Mouse (Mus musculus) cortical plate, adult 2 months (tissue): ENCODE data around the gene Ubtd2. TPM values are rescaled to one million over a fixed set of nuclear protein-coding genes. Genes with fewer than 3 reads are reported as not detected.
"Not testable (repeated sequence)": the region's sequence is repeated elsewhere in the genome, so short reads cannot be mapped to it uniquely, and the experiment has no call there.

Experiments used
- H3K27ac ChIP-seq: fragments of 200-500 bp; 2 replicates; pipeline ENCODE4 v1.5.1; 2012; ENCODE audit warnings: low read length, control low read depth, inconsistent platforms; ENCODE audit not compliant: insufficient read depth
- H3K4me1 ChIP-seq: fragments of 200-500 bp; 2 replicates; pipeline ENCODE4 v1.6.1; 2011; ENCODE audit warnings: low read length; ENCODE audit not compliant: control insufficient read depth, insufficient read depth
- H3K4me3 ChIP-seq: fragments of 200-500 bp; 2 replicates; pipeline ENCODE4 v1.5.1; 2011; ENCODE audit warnings: mild to moderate bottlenecking, low read length, control low read depth; ENCODE audit not compliant: insufficient read depth
- CTCF ChIP-seq: fragments of 200-500 bp; IDR thresholded peaks from 2 replicates; pipeline ENCODE4 v1.5.1; 2011; ENCODE audit warnings: mild to moderate bottlenecking, control low read depth, low read length; ENCODE audit not compliant: insufficient read depth; ENCODE audit errors: extremely low read depth
- POLR2A ChIP-seq: fragments of 200-500 bp; IDR thresholded peaks from 2 replicates; pipeline ENCODE4 v1.6.1; 2011; ENCODE audit warnings: mild to moderate bottlenecking, low read length, control low read depth; ENCODE audit not compliant: insufficient read depth; ENCODE audit errors: extremely low read depth
- polyA plus RNA-seq: library from polyadenylated mRNA; depleted of rRNA; stranded (reverse); fragments of >200 nt; gene quantifications from 2 replicates; pipeline ENCODE4 v1.2.3, GENCODE M21; 2012

The Ubtd2 gene
- polyA plus RNA-seq, 1 experiment, result 31.8 TPM

GRCm38 (mm10) chr11:32488808-32489670, 33.9 kb downstream of the Ubtd2 start:
- TF ChIP-seq CTCF (no peak), POLR2A (no peak)
- Histone ChIP-seq H3K27ac (no peak overlapping the region), H3K4me1 (peaks cover 1% of the 10 kb centered on the region; the same call in 1 of the 2 replicates), H3K4me3 (no peak overlapping the region)

GRCm38 (mm10) chr11:32491079-32491478, 35.9 kb downstream of the Ubtd2 start:
- TF ChIP-seq POLR2A (no peak), CTCF (no peak)
- H3K4me1 ChIP-seq, result peaks cover 3% of the 10 kb centered on the region; the same call in 1 of the 2 replicates
- no peak overlapping the region for H3K4me3 ChIP-seq
- H3K27ac ChIP-seq, result no peak overlapping the region

- TF ChIP-seq CTCF (no peak), POLR2A (no peak)
- Histone ChIP-seq H3K4me1 (peaks cover 1% of the 10 kb centered on the region; the same call in 1 of the 2 replicates), H3K27ac (no peak overlapping the region), H3K4me3 (no peak overlapping the region)
These were observed 38.1 kb downstream of the Ubtd2 start for GRCm38 (mm10) chr11:32493312-32493711.

- TF ChIP-seq POLR2A (no peak), CTCF (no peak)
- Histone ChIP-seq H3K27ac (no peak overlapping the region), H3K4me3 (no peak overlapping the region)
These were observed 40.1 kb downstream of the Ubtd2 start for GRCm38 (mm10) chr11:32495283-32495682.

GRCm38 (mm10) chr11:32498757-32499535, 43.8 kb downstream of the Ubtd2 start:
- TF ChIP-seq POLR2A, result no peak
- TF ChIP-seq CTCF, result no peak
- peaks cover 1% of the 10 kb centered on the region; the same call in 1 of the 2 replicates for H3K4me1 ChIP-seq
- H3K4me3 ChIP-seq, result no peak overlapping the region
- H3K27ac ChIP-seq, result no peak overlapping the region

More at GRCm38 (mm10) chr11:32495283-32495682, 40.1 kb downstream of the Ubtd2 start:
- H3K4me1 ChIP-seq, result peaks cover 1% of the 10 kb centered on the region; the same call in 1 of the 2 replicates

GRCm38 (mm10) chr11:32499931-32500330, 44.8 kb downstream of the Ubtd2 start:
- no peak overlapping the region for H3K27ac ChIP-seq
- peak; percentile 25; the same call in 1 of the 2 replicates for TF ChIP-seq CTCF
- no peak for TF ChIP-seq POLR2A
- peaks cover 1% of the 10 kb centered on the region; the same call in 1 of the 2 replicates for H3K4me1 ChIP-seq
- no peak overlapping the region for H3K4me3 ChIP-seq

- TF ChIP-seq POLR2A, result no peak
- no peak for TF ChIP-seq CTCF
These were observed 48.5 kb downstream of the Ubtd2 start for GRCm38 (mm10) chr11:32503711-32504110.

GRCm38 (mm10) chr11:32505091-32505739, 50.0 kb downstream of the Ubtd2 start:
- TF ChIP-seq CTCF (no peak), POLR2A (no peak)
- peaks cover 4% of the 10 kb centered on the region; the same call in 1 of the 2 replicates for H3K4me1 ChIP-seq
- H3K4me3 ChIP-seq, result no peak overlapping the region
- peak overlapping the region; percentile 53; the same call in 1 of the 2 replicates for H3K27ac ChIP-seq

More at GRCm38 (mm10) chr11:32503711-32504110, 48.5 kb downstream of the Ubtd2 start:
- no peak overlapping the region for H3K4me3 ChIP-seq
- H3K4me1 ChIP-seq, result peaks cover 4% of the 10 kb centered on the region; the same call in 1 of the 2 replicates
- no peak overlapping the region for H3K27ac ChIP-seq

GRCm38 (mm10) chr11:32510930-32511329, 55.8 kb downstream of the Ubtd2 start:
- no peak for TF ChIP-seq POLR2A
- TF ChIP-seq CTCF, result no peak
- Histone ChIP-seq H3K4me1 (no peaks in the 10 kb centered on the region), H3K27ac (no peak overlapping the region), H3K4me3 (no peak overlapping the region)

- H3K4me3 ChIP-seq, H3K27ac ChIP-seq, H3K4me1 ChIP-seq: not testable (repeated sequence)
These were observed 59.7 kb downstream of the Ubtd2 start for GRCm38 (mm10) chr11:32514853-32515252.
